16 mouse cellular contexts compared by ENCODE assay signal in the genomic region with DNA sequence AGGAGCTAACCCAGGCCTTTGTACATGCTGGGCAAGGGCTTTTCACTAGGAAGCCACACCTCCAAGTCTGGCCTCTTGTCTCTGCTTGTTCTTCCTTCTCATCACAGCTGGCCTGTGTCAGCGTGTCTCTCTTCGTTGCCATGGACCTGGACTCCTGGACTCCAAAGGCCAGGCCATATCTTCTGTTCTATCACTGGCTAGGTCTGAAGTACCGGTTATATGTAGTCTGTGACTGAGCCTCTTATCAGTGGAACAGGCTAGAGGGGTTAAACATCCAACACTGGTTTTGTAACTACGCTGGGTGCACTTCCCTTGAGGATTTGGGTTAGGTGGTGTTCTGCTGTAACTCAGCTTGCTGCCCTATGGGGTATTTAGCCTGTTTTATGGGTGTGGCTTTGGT. TPM values are rescaled to one million over a fixed set of nuclear protein-coding genes. Genes with fewer than 3 reads are reported as not detected.
"Had no signal": no experiment of that assay in that cellular context is flagged by ENCODE, and none has a peak within 500 bp of the region (broad histone marks: within the 10 kb centered on the region; RNA-seq: fewer than 3 reads in every experiment).

No protein-coding gene starts in this region.

- H3K4me3 ChIP-seq: kidney, embryonic 15.5 days; limb, embryonic 15.5 days; liver, embryonic 12.5 days; midbrain, embryonic 10.5 days; myocyte; neural tube, embryonic 15.5 days had no signal

- H3K4me1 ChIP-seq: limb, embryonic 15.5 days; liver, embryonic 12.5 days; midbrain, embryonic 10.5 days; neural tube, embryonic 15.5 days had no signal

- ATAC-seq: liver, embryonic 12.5 days had no signal

- H3K9ac ChIP-seq: kidney, embryonic 15.5 days; limb, embryonic 15.5 days; liver, embryonic 12.5 days; lung, embryonic 14.5 days; neural tube, embryonic 15.5 days had no signal

- H3K27ac ChIP-seq: kidney, embryonic 15.5 days; limb, embryonic 15.5 days; liver, embryonic 12.5 days; midbrain, embryonic 10.5 days; neural tube, embryonic 15.5 days had no signal

- DNase-seq: kidney, adult 2 months; kidney, postnatal 36 days; layer of hippocampus, adult 9-11 months; layer of hippocampus, postnatal 36 days; lung, embryonic 14.5 days; lung, postnatal 10 days; midbrain, embryonic 14.5 days; right cerebral cortex, adult 18-20 months; right cerebral cortex, postnatal 25 days; thymus, postnatal 14 days had no signal

- H3K9me3 ChIP-seq: kidney, embryonic 15.5 days; limb, embryonic 15.5 days; liver, embryonic 12.5 days; midbrain, embryonic 10.5 days; neural tube, embryonic 15.5 days had no signal

- H3K4me2 ChIP-seq: kidney, embryonic 15.5 days; limb, embryonic 15.5 days; liver, embryonic 12.5 days; lung, embryonic 14.5 days; neural tube, embryonic 15.5 days had no signal

- H3K36me3 ChIP-seq: kidney, embryonic 15.5 days; limb, embryonic 15.5 days; liver, embryonic 12.5 days; midbrain, embryonic 10.5 days; neural tube, embryonic 15.5 days had no signal

RNA-seq across cellular contexts. Expression of gene Bin2, which starts 52.7 kb away (rescaled TPM):
- polyA plus RNA-seq: myocyte had no signal
